Mouse (Mus musculus): ENCODE measurements at regions not wholly inside any gene's neighbourhood (a gene's known extent, or its start where the extent isn't known, plus 50 kb on each side); places are given as distances from the start of the nearest gene placed in this dataset.
A peak's percentile ranks its signal among the peaks of the same experiment; 100 is the strongest.

DNA sequence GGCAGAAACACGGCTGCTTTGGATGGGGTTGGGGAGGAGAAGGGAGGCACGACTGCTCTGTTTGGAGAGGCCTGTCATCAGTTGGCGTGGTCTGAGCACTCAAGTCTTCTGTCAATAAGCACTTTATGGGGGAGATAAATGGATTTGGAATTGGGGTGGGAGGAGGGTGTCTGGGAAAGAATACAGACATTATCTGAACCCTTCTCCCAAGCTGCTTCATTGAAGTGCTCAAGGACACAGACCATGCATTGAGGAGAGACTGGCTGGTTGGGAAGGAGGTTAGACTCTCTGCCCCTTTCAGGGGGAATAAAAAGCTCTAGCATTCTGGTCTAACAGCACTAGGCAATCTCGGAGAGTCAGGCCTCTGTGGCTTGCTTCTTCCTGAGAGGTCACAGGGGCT is 350.1 kb upstream of the Tnp1 start:
- Histone ChIP-seq H3K4me3 (replicated peaks) (no peak overlapping the region), H3K36me3 (no peaks in the 10 kb centered on the region), H3K9ac (no peak overlapping the region), H3K9me3 (replicated peaks) (no peaks in the 10 kb centered on the region), H3K4me1 (peaks cover 37% of the 10 kb centered on the region), H3K27ac (replicated peaks) (no peak overlapping the region), H3K27me3 (no peaks in the 10 kb centered on the region), H3K4me2 (replicated peaks) (no peak overlapping the region)
- 70% methylated on average over 4 of the region's 4 CpGs for WGBS
- no peak for ATAC-seq (ENCODE audit: insufficient number of reproducible peaks, low FRiP score, low TSS enrichment, low read depth)

DNA sequence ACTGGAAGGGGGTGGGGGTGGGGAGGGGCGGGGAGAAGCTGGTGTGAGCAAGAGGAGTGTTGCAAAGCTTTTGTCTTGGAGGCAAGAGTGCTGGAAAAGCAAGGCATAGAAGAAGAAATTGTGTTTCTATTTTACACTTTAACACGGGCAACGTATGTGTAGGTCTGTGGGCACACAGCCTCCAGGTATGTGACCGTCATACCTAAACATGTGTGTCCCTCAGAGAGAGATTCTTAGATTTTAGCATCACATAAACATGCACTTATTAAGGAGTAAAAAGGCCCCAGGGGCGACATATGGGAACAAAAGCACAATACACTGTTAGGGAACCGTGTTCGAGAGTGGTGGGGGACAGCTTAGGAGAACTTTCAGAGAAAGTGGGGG is 348.6 kb upstream of the Tnp1 start:
- Histone ChIP-seq H3K27ac (replicated peaks) (peak overlapping the region; percentile 71), H3K27me3 (no peaks in the 10 kb centered on the region), H3K36me3 (no peaks in the 10 kb centered on the region), H3K9ac (no peak overlapping the region), H3K4me1 (peaks cover 37% of the 10 kb centered on the region), H3K9me3 (replicated peaks) (no peaks in the 10 kb centered on the region), H3K4me3 (replicated peaks) (no peak overlapping the region), H3K4me2 (replicated peaks) (no peak overlapping the region)
- no peak for ATAC-seq (ENCODE audit: insufficient number of reproducible peaks, low FRiP score, low TSS enrichment, low read depth)
- WGBS: 50% methylated on average over 7 of the region's 7 CpGs

- H3K9me3 ChIP-seq (replicated peaks): no peaks in the 10 kb centered on the region
- H3K4me2 ChIP-seq (replicated peaks): peak overlapping the region; percentile 24
- no peaks in the 10 kb centered on the region for H3K27me3 ChIP-seq
- H3K9ac ChIP-seq: no peak overlapping the region
- ATAC-seq (ENCODE audit: insufficient number of reproducible peaks, low FRiP score, low TSS enrichment, low read depth): peak; percentile 70
- H3K4me1 ChIP-seq: peaks cover 37% of the 10 kb centered on the region
- no peak overlapping the region for H3K4me3 ChIP-seq (replicated peaks)
- no peaks in the 10 kb centered on the region for H3K36me3 ChIP-seq
- 6% methylated on average over 7 of the region's 7 CpGs for WGBS
- H3K27ac ChIP-seq (replicated peaks): peak overlapping the region; percentile 71
Observed at GRCm38 (mm10) chr1:73363549-73364299, 348.0 kb upstream of the Tnp1 start.

DNA sequence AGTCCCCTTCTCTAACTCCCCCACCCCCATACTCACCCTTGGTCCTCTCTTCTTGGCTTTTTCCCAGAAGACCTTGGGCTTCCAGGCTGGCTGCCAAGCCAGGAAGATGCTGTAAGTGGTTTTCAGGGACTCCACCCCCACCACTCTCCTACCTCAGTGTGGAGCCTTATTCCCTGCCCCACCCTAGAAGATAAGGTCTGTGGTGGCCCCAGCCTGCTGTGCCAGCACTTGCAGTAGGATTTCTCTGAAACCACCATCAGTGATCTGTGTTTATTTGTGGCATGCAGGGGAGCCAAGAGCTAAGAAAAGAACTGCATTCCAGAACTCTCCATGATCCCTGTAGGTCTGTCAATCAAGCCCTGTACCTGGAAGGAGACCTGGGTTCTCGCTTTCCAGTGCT is 346.4 kb upstream of the Tnp1 start:
- no peak overlapping the region for H3K4me3 ChIP-seq (replicated peaks)
- no peak overlapping the region for H3K4me2 ChIP-seq (replicated peaks)
- 60% methylated on average over 1 of the region's 1 CpGs for WGBS
- peak; percentile 86 for ATAC-seq (ENCODE audit: insufficient number of reproducible peaks, low FRiP score, low TSS enrichment, low read depth)
- H3K9ac ChIP-seq: no peak overlapping the region
- peaks cover 37% of the 10 kb centered on the region for H3K4me1 ChIP-seq
- no peaks in the 10 kb centered on the region for H3K36me3 ChIP-seq
- no peaks in the 10 kb centered on the region for H3K9me3 ChIP-seq (replicated peaks)
- peak overlapping the region; percentile 60; the same call in 1 of the 2 replicates for H3K27ac ChIP-seq (replicated peaks)
- H3K27me3 ChIP-seq: no peaks in the 10 kb centered on the region

- ATAC-seq (ENCODE audit: insufficient number of reproducible peaks, low FRiP score, low TSS enrichment, low read depth): no peak
- Histone ChIP-seq H3K4me1 (peaks cover 37% of the 10 kb centered on the region), H3K4me3 (replicated peaks) (no peak overlapping the region), H3K27ac (replicated peaks) (peak overlapping the region; percentile 60; the same call in 1 of the 2 replicates), H3K9ac (no peak overlapping the region), H3K4me2 (replicated peaks) (no peak overlapping the region), H3K9me3 (replicated peaks) (no peaks in the 10 kb centered on the region), H3K27me3 (no peaks in the 10 kb centered on the region), H3K36me3 (no peaks in the 10 kb centered on the region)
- WGBS: 60% methylated on average over 7 of the region's 7 CpGs
Observed at GRCm38 (mm10) chr1:73361300-73361699, 345.6 kb upstream of the Tnp1 start.

GRCm38 (mm10) chr1:73354447-73354846 is 338.7 kb upstream of the Tnp1 start:
- Histone ChIP-seq H3K4me1 (no peaks in the 10 kb centered on the region), H3K9me3 (replicated peaks) (no peaks in the 10 kb centered on the region), H3K27ac (replicated peaks) (no peak overlapping the region), H3K9ac (no peak overlapping the region), H3K27me3 (no peaks in the 10 kb centered on the region), H3K4me3 (replicated peaks) (no peak overlapping the region), H3K4me2 (replicated peaks) (no peak overlapping the region), H3K36me3 (no peaks in the 10 kb centered on the region)
- no peak for ATAC-seq (ENCODE audit: insufficient number of reproducible peaks, low FRiP score, low TSS enrichment, low read depth)
- 24% methylated on average over 1 of the region's 1 CpGs for WGBS

DNA sequence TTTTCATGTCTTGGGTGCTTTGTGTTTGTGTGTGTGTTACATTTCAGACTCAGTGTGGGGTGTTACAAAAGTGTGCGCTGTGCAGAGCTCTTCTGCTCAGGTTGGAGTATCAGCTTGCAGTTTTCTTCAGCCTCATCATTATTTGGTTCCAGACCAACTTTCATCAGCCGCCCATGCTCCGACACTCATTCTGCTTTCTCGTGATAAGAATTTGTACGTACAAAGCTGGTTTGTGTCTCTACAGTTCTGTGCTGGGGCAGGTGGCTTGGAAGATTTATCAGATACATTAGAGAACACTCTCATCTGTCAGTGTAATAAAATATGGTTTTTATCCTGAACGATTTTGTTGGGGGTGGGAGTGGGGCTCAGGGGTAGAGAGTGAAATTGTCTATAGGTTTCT is 332.8 kb upstream of the Tnp1 start:
- no peaks in the 10 kb centered on the region for H3K27me3 ChIP-seq
- ATAC-seq (ENCODE audit: insufficient number of reproducible peaks, low FRiP score, low TSS enrichment, low read depth): no peak
- H3K36me3 ChIP-seq: no peaks in the 10 kb centered on the region
- H3K27ac ChIP-seq (replicated peaks): no peak overlapping the region
- 67% methylated on average over 6 of the region's 6 CpGs for WGBS
- H3K9me3 ChIP-seq (replicated peaks): no peaks in the 10 kb centered on the region
- H3K4me2 ChIP-seq (replicated peaks): no peak overlapping the region
- no peaks in the 10 kb centered on the region for H3K4me1 ChIP-seq
- no peak overlapping the region for H3K9ac ChIP-seq
- H3K4me3 ChIP-seq (replicated peaks): no peak overlapping the region

DNA sequence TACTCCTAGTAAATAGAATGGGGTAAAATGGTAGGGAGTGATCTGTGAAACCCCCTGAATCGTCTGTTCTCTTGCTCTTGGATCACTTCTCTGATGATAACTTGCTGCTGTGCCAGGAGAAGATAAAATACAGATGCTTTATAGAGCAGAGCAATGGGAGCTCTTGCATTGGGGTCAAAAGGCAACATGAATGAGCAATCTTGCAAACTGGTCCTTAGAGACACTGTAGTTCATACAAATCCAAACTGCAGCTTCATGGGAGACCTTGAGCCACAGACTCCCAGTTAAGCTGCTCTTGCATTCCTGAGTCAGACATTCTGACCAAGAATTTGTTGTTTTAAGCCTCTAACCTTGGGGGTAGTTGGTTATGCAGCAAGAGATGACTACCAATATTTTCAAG is 328.9 kb upstream of the Tnp1 start:
- no peak overlapping the region for H3K27ac ChIP-seq (replicated peaks)
- no peak overlapping the region for H3K9ac ChIP-seq
- H3K4me3 ChIP-seq (replicated peaks): no peak overlapping the region
- H3K27me3 ChIP-seq: no peaks in the 10 kb centered on the region
- ATAC-seq (ENCODE audit: insufficient number of reproducible peaks, low FRiP score, low TSS enrichment, low read depth): no peak
- H3K36me3 ChIP-seq: no peaks in the 10 kb centered on the region
- H3K9me3 ChIP-seq (replicated peaks): no peaks in the 10 kb centered on the region
- no peaks in the 10 kb centered on the region for H3K4me1 ChIP-seq
- 41% methylated on average over 1 of the region's 1 CpGs for WGBS
- H3K4me2 ChIP-seq (replicated peaks): no peak overlapping the region

GRCm38 (mm10) chr1:73341911-73342310 is 326.2 kb upstream of the Tnp1 start:
- Histone ChIP-seq H3K4me3 (replicated peaks) (no peak overlapping the region), H3K36me3 (no peaks in the 10 kb centered on the region), H3K9me3 (replicated peaks) (no peaks in the 10 kb centered on the region), H3K27me3 (no peaks in the 10 kb centered on the region), H3K4me2 (replicated peaks) (no peak overlapping the region), H3K9ac (no peak overlapping the region), H3K4me1 (no peaks in the 10 kb centered on the region), H3K27ac (replicated peaks) (no peak overlapping the region)
- WGBS: 64% methylated on average over 5 of the region's 5 CpGs
- no peak for ATAC-seq (ENCODE audit: insufficient number of reproducible peaks, low FRiP score, low TSS enrichment, low read depth)

- 57% methylated on average over 2 of the region's 2 CpGs for WGBS
Observed at GRCm38 (mm10) chr1:73337401-73337800, 321.7 kb upstream of the Tnp1 start.

DNA sequence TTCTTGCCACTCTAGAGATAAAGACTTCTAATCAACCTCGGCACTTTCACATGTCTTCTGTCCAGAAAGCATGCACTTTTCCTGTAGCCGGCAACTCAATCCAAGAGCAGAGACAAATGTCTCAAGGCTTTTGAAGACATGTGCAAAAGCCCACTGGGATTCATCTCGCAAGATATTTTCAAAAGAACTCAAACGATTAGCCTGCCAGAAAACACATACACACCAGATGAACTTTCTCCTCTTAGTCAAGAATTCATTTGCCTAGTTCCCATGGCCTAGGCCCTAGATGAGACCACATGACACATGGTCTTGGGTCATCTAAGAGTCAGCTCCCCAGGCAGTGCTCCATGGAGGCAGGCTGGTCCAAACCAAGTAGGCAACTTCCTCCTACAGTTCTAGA is 293.8 kb upstream of the Tnp1 start:
- H3K27me3 ChIP-seq: no peaks in the 10 kb centered on the region
- 76% methylated on average over 4 of the region's 4 CpGs for WGBS

More at GRCm38 (mm10) chr1:73337401-73337800, 321.7 kb upstream of the Tnp1 start:
- Histone ChIP-seq H3K4me3 (replicated peaks) (no peak overlapping the region), H3K9ac (no peak overlapping the region), H3K36me3 (no peaks in the 10 kb centered on the region), H3K4me2 (replicated peaks) (no peak overlapping the region), H3K9me3 (replicated peaks) (no peaks in the 10 kb centered on the region), H3K4me1 (no peaks in the 10 kb centered on the region), H3K27ac (replicated peaks) (no peak overlapping the region), H3K27me3 (no peaks in the 10 kb centered on the region)
- ATAC-seq (ENCODE audit: insufficient number of reproducible peaks, low FRiP score, low TSS enrichment, low read depth): no peak

GRCm38 (mm10) chr1:73308420-73308819 is 292.7 kb upstream of the Tnp1 start:
- H3K27me3 ChIP-seq: no peaks in the 10 kb centered on the region
- peaks cover 16% of the 10 kb centered on the region; the same call in 1 of the 2 replicates for H3K4me1 ChIP-seq
- no peak for ATAC-seq (ENCODE audit: insufficient number of reproducible peaks, low FRiP score, low TSS enrichment, low read depth)
- no peak overlapping the region for H3K9ac ChIP-seq
- H3K4me3 ChIP-seq (replicated peaks): no peak overlapping the region
- no peaks in the 10 kb centered on the region for H3K36me3 ChIP-seq
- WGBS: 88% methylated on average over 4 of the region's 4 CpGs
- no peak overlapping the region for H3K27ac ChIP-seq (replicated peaks)
- H3K9me3 ChIP-seq (replicated peaks): no peaks in the 10 kb centered on the region
- no peak overlapping the region for H3K4me2 ChIP-seq (replicated peaks)

More for the DNA sequence above, 293.8 kb upstream of the Tnp1 start:
- Histone ChIP-seq H3K4me3 (replicated peaks) (no peak overlapping the region), H3K4me1 (peaks cover 16% of the 10 kb centered on the region; the same call in 1 of the 2 replicates), H3K27ac (replicated peaks) (no peak overlapping the region), H3K9ac (no peak overlapping the region), H3K4me2 (replicated peaks) (no peak overlapping the region), H3K36me3 (no peaks in the 10 kb centered on the region), H3K9me3 (replicated peaks) (no peaks in the 10 kb centered on the region)
- no peak for ATAC-seq (ENCODE audit: insufficient number of reproducible peaks, low FRiP score, low TSS enrichment, low read depth)

All from embryonic facial prominence, embryonic 15.5 days (tissue).